Mouse (Mus musculus) midbrain, embryonic 15.5 days (tissue): ENCODE results near the gene Pdcd11. TPM values are rescaled to one million over a fixed set of nuclear protein-coding genes. Genes with fewer than 3 reads are reported as not detected.

Source experiments
- ATAC-seq: fragments of 200-750 bp; cut with Nextera tagmentation; replicated peaks from 2 replicates; pipeline ENCODE4 v1.8.0; 2017; ENCODE audit warnings: moderate TSS enrichment
- H3K27ac ChIP-seq: fragments of 300-500 bp; sonication (generic); 2 replicates; pipeline ENCODE4 v1.5.1; 2015; ENCODE audit warnings: mild to moderate bottlenecking, inconsistent platforms
- H3K27me3 ChIP-seq: fragments of 300-500 bp; sonication (generic); replicated peaks from 2 replicates; pipeline ENCODE4 v1.6.1; 2015; ENCODE audit warnings: inconsistent platforms
- H3K36me3 ChIP-seq: fragments of 300-500 bp; sonication (generic); replicated peaks from 2 replicates; pipeline ENCODE4 v1.6.1; 2015; ENCODE audit warnings: inconsistent platforms
- H3K4me1 ChIP-seq: fragments of 300-500 bp; sonication (generic); 2 replicates; pipeline ENCODE4 v1.6.1; 2015; ENCODE audit warnings: inconsistent platforms
- H3K4me2 ChIP-seq: fragments of 300-500 bp; sonication (generic); 2 replicates; pipeline ENCODE4 v1.6.1; 2015; ENCODE audit warnings: inconsistent platforms, mild to moderate bottlenecking, moderate library complexity
- H3K4me3 ChIP-seq: fragments of 300-500 bp; sonication (generic); 2 replicates; pipeline ENCODE4 v1.5.1; 2015; ENCODE audit warnings: mild to moderate bottlenecking, inconsistent platforms
- H3K9ac ChIP-seq: fragments of 300-500 bp; sonication (generic); 2 replicates; pipeline ENCODE4 v1.6.1; 2015; ENCODE audit warnings: mild to moderate bottlenecking, inconsistent platforms
- H3K9me3 ChIP-seq: fragments of 300-500 bp; sonication (generic); 2 replicates; pipeline ENCODE4 v1.6.1; 2016; ENCODE audit warnings: inconsistent platforms
- WGBS: fragments of 180-500 bp; shearing (Covaris S2); methylation state at CpG from one replicate; pipeline ENCODE4 v1.1.7; 2015; ENCODE audit warnings: mixed read lengths; 5-methylcytosine and 5-hydroxymethylcytosine counted together
- polyA plus RNA-seq: library from polyadenylated mRNA; unstranded; fragments of >200 nt; fragmentation: Nextera tagmentation; extraction: Ambion mirVana; gene quantifications from 2 replicates; pipeline ENCODE4 v1.2.1, GENCODE M21; 2015

The Pdcd11 gene
- polyA plus RNA-seq, 1 experiment from 2014 or later = 6.8 TPM

DNA sequence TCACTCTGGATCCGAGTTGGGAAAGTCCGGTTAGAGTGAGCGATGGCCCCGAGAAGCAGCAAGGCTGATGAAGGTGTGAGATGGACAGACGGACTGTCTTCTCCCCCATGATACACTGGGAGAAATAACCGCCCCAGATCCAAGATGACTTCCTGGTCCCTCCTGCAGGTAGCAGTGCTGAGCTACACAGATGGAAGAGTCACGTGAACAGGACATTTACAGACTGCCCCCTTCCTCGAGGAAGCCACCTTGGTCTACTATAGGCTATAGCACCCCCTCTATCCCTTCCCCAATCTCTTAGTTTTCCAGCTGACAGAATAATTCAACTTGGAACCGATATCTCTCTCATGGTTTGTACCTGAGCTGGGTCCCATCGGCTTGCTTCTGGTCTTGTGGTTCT, 87.4 kb downstream of the Pdcd11 start:
- no peaks in the 10 kb centered on the region for H3K36me3 ChIP-seq
- WGBS = 20% methylated on average over 10 of the region's 10 CpGs
- no peak overlapping the region for H3K9ac ChIP-seq
- peak overlapping the region; percentile 81 for H3K4me2 ChIP-seq
- H3K27ac ChIP-seq = peak overlapping the region; percentile 81
- peak; percentile 53 for ATAC-seq
- H3K4me1 ChIP-seq = peaks cover 24% of the 10 kb centered on the region
- peak overlapping the region; percentile 62 for H3K4me3 ChIP-seq
- H3K27me3 ChIP-seq = peaks cover 6% of the 10 kb centered on the region
- no peaks in the 10 kb centered on the region for H3K9me3 ChIP-seq

- WGBS = under 1% methylated on average over 94 of the region's 98 CpGs
- Histone ChIP-seq H3K9me3 (no peaks in the 10 kb centered on the region), H3K27ac (peak within 1 kb of the TSS; percentile 81), H3K4me3 (peak within 1 kb of the TSS; percentile 62), H3K4me1 (peaks cover 24% of the 10 kb centered on the region), H3K36me3 (no peaks in the 10 kb centered on the region), H3K4me2 (peak within 1 kb of the TSS; percentile 81), H3K9ac (peak within 1 kb of the TSS; percentile 78), H3K27me3 (peaks cover 6% of the 10 kb centered on the region)
- ATAC-seq = peak; percentile 79
These were observed 88.1 kb downstream of the Pdcd11 start, which contains the start of gene Neurl1a for GRCm38 (mm10) chr19:47178431-47179271. TSS of gene Neurl1a (plus strand) at chr19:47178820.

- H3K9me3 ChIP-seq = no peaks in the 10 kb centered on the region
- H3K36me3 ChIP-seq = no peaks in the 10 kb centered on the region
- H3K27me3 ChIP-seq = peaks cover 6% of the 10 kb centered on the region
- WGBS = under 1% methylated on average over 35 of the region's 42 CpGs
- peak overlapping the region; percentile 62 for H3K4me3 ChIP-seq
- H3K4me2 ChIP-seq = peak overlapping the region; percentile 81
- peaks cover 24% of the 10 kb centered on the region for H3K4me1 ChIP-seq
- peak; percentile 52 for ATAC-seq
- H3K27ac ChIP-seq = peak overlapping the region; percentile 81
- H3K9ac ChIP-seq = peak overlapping the region; percentile 78
These were observed 88.8 kb downstream of the Pdcd11 start for GRCm38 (mm10) chr19:47179272-47179809.

GRCm38 (mm10) chr19:47180011-47180410, 89.4 kb downstream of the Pdcd11 start:
- Histone ChIP-seq H3K4me3 (peak overlapping the region; percentile 62), H3K9me3 (no peaks in the 10 kb centered on the region), H3K4me1 (peaks cover 24% of the 10 kb centered on the region), H3K27ac (no peak overlapping the region), H3K36me3 (no peaks in the 10 kb centered on the region), H3K9ac (peak overlapping the region; percentile 78), H3K4me2 (peak overlapping the region; percentile 81), H3K27me3 (peaks cover 6% of the 10 kb centered on the region)
- ATAC-seq = no peak
- 9% methylated on average over 8 of the region's 8 CpGs for WGBS

Other genes with a start within 250 kb of the Pdcd11 start
- 589 and 592 TPM in 2 replicates for gene Ina, start 76.1 kb upstream of the Pdcd11 start, polyA plus RNA-seq
- gene Nt5c2, start 75.6 kb upstream of the Pdcd11 start, polyA plus RNA-seq = 87.7 and 90.5 TPM in 2 replicates
- gene Pcgf6, start 39.9 kb upstream of the Pdcd11 start, polyA plus RNA-seq = 30.9 and 33.5 TPM in 2 replicates
- 6.4 and 6.6 TPM in 2 replicates for gene Taf5, start 23.0 kb upstream of the Pdcd11 start, polyA plus RNA-seq
- gene Usmg5, start 121 bp upstream of the Pdcd11 start, polyA plus RNA-seq = 1,240 and 1,355 TPM in 2 replicates
- 1.1 and 1.5 TPM in 2 replicates for gene Calhm2, start 47.5 kb downstream of the Pdcd11 start, polyA plus RNA-seq
- gene Calhm1, start 53.5 kb downstream of the Pdcd11 start, polyA plus RNA-seq = not detected in 2 replicates
- not detected in 2 replicates for gene Calhm3, start 67.0 kb downstream of the Pdcd11 start, polyA plus RNA-seq
- gene Neurl1a, start 88.1 kb downstream of the Pdcd11 start, polyA plus RNA-seq = 14.8 and 15.0 TPM in 2 replicates